Mouse (Mus musculus): ENCODE data around the gene Sos1.

Sos1 gene

DNA sequence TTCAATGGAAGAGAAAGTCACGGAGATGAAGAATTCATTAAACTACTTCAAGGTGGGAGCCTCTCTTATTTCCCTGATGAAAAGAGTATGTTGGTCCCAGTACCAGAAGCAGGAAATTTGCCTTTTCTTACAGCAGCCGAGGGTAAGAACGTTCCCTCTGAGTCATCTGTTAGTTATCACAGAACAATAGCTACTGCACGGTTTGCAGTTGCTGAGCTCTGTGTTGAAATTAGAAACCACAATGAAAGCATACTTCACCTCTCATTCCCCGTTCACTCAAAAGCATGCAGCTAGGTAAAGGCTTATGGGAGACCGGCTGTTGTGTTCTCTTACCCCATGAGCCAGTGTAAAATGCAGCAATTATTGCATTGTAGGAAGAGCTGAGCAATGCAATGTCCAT lies 133.0 kb downstream of the Sos1 start:
- in situ Hi-C loops (cut with MboI; ENCODE audit: unreplicated experiment in 2 of 2), result loop anchor here (5.0 to 25.0 kb wide), 3 partner anchors 45 to 685 kb away; no protein-coding TSS in a partner anchor

- in situ Hi-C loops (cut with MboI; ENCODE audit: unreplicated experiment in 2 of 2), result loop anchor here (5.0 to 25.0 kb wide), 3 partner anchors 46 to 684 kb away; no protein-coding TSS in a partner anchor
These were observed 133.6 kb downstream of the Sos1 start for GRCm38 (mm10) chr17:80346591-80347125.

DNA sequence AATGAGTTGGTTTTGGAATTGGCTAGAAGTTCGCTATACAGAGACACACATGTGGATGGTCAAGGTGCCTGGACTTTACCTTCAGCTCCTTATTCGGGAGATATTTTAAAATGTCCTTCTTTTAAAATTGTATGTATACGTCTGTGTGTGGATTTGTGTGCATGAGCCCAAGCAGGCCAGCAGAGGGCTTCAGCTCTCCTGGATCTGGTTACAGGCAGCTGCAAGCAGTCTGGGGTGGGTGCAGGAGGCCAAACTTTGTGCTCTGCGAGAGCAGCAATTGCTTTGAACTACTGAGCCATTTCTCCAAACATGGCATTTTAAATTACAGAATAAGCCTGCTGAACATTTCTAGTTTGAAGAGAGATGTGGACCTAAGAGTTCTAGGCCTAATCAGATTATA lies 135.0 kb downstream of the Sos1 start:
- in situ Hi-C loops (cut with MboI; ENCODE audit: unreplicated experiment in 2 of 2), result loop anchor here (5.0 to 25.0 kb wide), 3 partner anchors 47 to 683 kb away; no protein-coding TSS in a partner anchor
